Mouse (Mus musculus): ENCODE data around the gene Mthfd1l.

DNA sequence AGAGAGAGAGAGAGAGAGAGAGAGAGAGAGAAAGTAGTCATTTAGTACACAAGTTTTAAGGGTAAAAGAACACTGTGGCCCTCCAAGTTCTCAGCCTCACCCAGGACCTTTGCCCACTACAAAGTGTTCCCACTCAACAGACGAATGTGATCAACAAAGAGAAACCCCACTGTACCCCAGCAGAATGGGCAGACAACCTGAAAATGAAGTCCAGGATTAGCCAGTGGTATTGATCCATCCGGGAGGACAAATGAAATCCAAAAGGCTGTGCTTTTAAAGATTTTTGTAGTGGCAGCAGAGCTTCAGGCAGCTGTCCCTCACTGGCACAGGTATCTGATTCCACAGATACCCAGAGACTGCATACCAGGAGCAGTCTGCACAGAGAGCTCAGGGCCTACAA, 189.1 kb downstream of the Mthfd1l start:
- TF ChIP-seq POLR2A (IDR thresholded peaks at IDR 0.05; ENCODE audit: borderline replicate concordance, control insufficient read depth, low read depth, low read length), result no peak
- no peak for TF ChIP-seq CTCF (IDR thresholded peaks at IDR 0.05; ENCODE audit: control insufficient read depth, insufficient read depth, low read length)
